ENCODE assay signal across 8 mouse cellular contexts in the genomic region with DNA sequence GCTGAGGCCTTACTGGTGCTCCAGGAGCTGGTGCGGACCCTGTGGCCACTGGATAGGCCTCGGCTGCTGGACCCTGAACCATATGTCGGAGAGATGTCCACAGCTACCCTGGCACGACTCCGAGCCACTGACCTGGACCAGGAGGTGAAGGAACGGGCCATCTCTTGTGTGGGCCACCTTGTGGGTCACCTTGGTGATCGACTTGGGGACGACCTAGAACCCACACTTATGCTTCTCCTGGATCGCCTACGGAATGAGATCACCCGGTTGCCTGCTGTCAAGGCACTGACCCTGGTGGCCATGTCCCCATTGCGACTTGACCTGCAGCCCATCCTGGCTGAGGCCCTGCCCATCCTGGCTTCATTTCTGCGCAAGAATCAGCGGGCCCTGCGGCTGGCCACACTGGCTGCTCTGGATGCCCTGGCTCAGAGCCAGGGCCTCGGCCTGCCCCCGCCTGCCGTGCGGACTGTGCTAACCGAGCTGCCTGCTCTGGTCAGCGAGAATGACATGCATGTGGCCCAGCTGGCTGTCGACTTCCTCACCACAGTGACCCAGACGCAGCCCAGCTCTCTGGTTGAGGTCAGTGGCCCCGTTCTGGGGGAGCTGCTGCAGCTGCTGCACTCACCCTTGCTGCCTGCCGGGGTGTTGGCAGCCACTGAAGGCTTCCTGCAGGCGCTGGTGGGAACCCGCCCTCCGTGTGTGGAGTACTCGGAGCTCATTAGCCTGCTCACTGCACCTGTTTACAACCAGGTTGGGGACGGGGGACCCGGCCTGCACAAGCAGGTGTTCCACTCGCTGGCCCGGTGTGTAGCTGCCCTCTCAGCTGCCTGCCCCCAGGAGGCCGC. TPM values are rescaled to one million over a fixed set of nuclear protein-coding genes. Genes with fewer than 3 reads are reported as not detected.
DNase-seq lines count a peak whose midpoint lies in the region; ATAC-seq and TF ChIP-seq lines count a peak whose summit lies in the region.

No protein-coding gene starts in this region.

- no peak for TF ChIP-seq CTCF in E14TG2a.4 (conservative IDR thresholded peaks at IDR 0.05; ENCODE audit: low read length)

- no peak overlapping the region for H3K4me2 ChIP-seq in intestine, embryonic 16.5 days (ENCODE audit: low read depth, low read length)
- H3K4me2 ChIP-seq in intestine, embryonic 15.5 days (replicated peaks): no peak overlapping the region

- WGBS in intestine, embryonic 16.5 days: 82% methylated on average over 34 of the region's 34 CpGs
- WGBS in intestine, embryonic 15.5 days: 82% methylated on average over 34 of the region's 34 CpGs

- H3K36me3 ChIP-seq in intestine, embryonic 16.5 days (ENCODE audit: control insufficient read depth, insufficient read depth, low read length): peaks cover 16% of the 10 kb centered on the region; the same call in 1 of the 2 replicates
- H3K36me3 ChIP-seq in intestine, embryonic 15.5 days: peaks cover 48% of the 10 kb centered on the region
- peaks cover 96% of the 10 kb centered on the region for H3K36me3 ChIP-seq in E14TG2a.4 (ENCODE audit: insufficient read depth, low read length)

- H3K4me1 ChIP-seq in intestine, embryonic 16.5 days (ENCODE audit: control insufficient read depth, insufficient read depth, low read length): no peaks in the 10 kb centered on the region
- no peaks in the 10 kb centered on the region for H3K4me1 ChIP-seq in intestine, embryonic 15.5 days (replicated peaks)
- peaks cover 44% of the 10 kb centered on the region for H3K4me1 ChIP-seq in E14TG2a.4 (replicated peaks; ENCODE audit: low read depth, low read length)

- no peak overlapping the region for H3K27ac ChIP-seq in intestine, embryonic 16.5 days (ENCODE audit: low read length)
- H3K27ac ChIP-seq in intestine, embryonic 15.5 days: no peak overlapping the region

- H3K4me3 ChIP-seq in intestine, embryonic 16.5 days (ENCODE audit: low read length): no peak overlapping the region
- H3K4me3 ChIP-seq in intestine, embryonic 15.5 days (replicated peaks): no peak overlapping the region
- peak overlapping the region; percentile 60 for H3K4me3 ChIP-seq in E14TG2a.4 (replicated peaks; ENCODE audit: low read length)

- H3K27me3 ChIP-seq in intestine, embryonic 16.5 days (replicated peaks; ENCODE audit: control insufficient read depth, insufficient read depth, low read length): no peaks in the 10 kb centered on the region
- no peaks in the 10 kb centered on the region for H3K27me3 ChIP-seq in intestine, embryonic 15.5 days (replicated peaks)
- H3K27me3 ChIP-seq in E14TG2a.4 (ENCODE audit: insufficient read depth, low read length): no peaks in the 10 kb centered on the region

- DNase-seq in cerebellum, postnatal 36 days: peak; percentile 66 to 71
- peak; percentile 81 for DNase-seq in kidney, adult 11 months
- DNase-seq in ovary, adult 18-20 months (ENCODE audit: low spot score): no peak
- no peak for DNase-seq in adrenal gland, postnatal 36 days

- H3K9ac ChIP-seq in intestine, embryonic 16.5 days (ENCODE audit: low read depth, low read length): no peak overlapping the region
- no peak overlapping the region for H3K9ac ChIP-seq in intestine, embryonic 15.5 days

- H3K9me3 ChIP-seq in intestine, embryonic 16.5 days (ENCODE audit: control insufficient read depth, low read length): no peaks in the 10 kb centered on the region
- no peaks in the 10 kb centered on the region for H3K9me3 ChIP-seq in intestine, embryonic 15.5 days
- no peaks in the 10 kb centered on the region for H3K9me3 ChIP-seq in E14TG2a.4 (ENCODE audit: low read length)

- peak; percentile 21; the same call in 1 of the 2 replicates for ATAC-seq in intestine, embryonic 16.5 days
- no peak for ATAC-seq in intestine, embryonic 15.5 days
- peak; percentile 78 for ATAC-seq in megakaryocyte-erythroid progenitor cell, adult 5-6 weeks (replicated peaks; ENCODE audit: low FRiP score, low TSS enrichment, poor library complexity, severe bottlenecking)

RNA-seq across cellular contexts. Expression of a gene that starts 16.5 kb away (rescaled TPM):
- 1,840 and 1,978 TPM in 2 replicates for polyA plus RNA-seq in intestine, embryonic 16.5 days (2015; fragmentation: Nextera tagmentation; extraction: Ambion mirVana)
- 2,172 and 2,428 TPM in 2 replicates for polyA plus RNA-seq in intestine, embryonic 15.5 days (2015; fragmentation: Nextera tagmentation; extraction: Ambion mirVana)
- total RNA-seq in megakaryocyte-erythroid progenitor cell, adult 5-6 weeks (2014; fragmentation: Nextera tagmentation): 5,043 and 6,230 TPM in 2 replicates
- 5,746 and 6,785 TPM in 2 replicates for total RNA-seq in megakaryocyte-erythroid progenitor cell, adult 5-6 weeks (2017)
- 1,000 to 10,000 TPM; 1,143 to 1,221 TPM for total RNA-seq in adrenal gland, postnatal 36 days (2021)

RNA-seq across cellular contexts. Expression of a gene that starts 17.7 kb away (rescaled TPM):
- polyA plus RNA-seq in intestine, embryonic 16.5 days (2015; fragmentation: Nextera tagmentation; extraction: Ambion mirVana): 12.6 and 13.3 TPM in 2 replicates
- polyA plus RNA-seq in intestine, embryonic 15.5 days (2015; fragmentation: Nextera tagmentation; extraction: Ambion mirVana): 16.8 and 17.2 TPM in 2 replicates
- total RNA-seq in megakaryocyte-erythroid progenitor cell, adult 5-6 weeks (2014; fragmentation: Nextera tagmentation): 0.54 and 2.1 TPM in 2 replicates
- total RNA-seq in megakaryocyte-erythroid progenitor cell, adult 5-6 weeks (2017): 0.72 and 0.89 TPM in 2 replicates
- 10 to 100 TPM; 10.4 to 12.7 TPM for total RNA-seq in adrenal gland, postnatal 36 days (2021)

RNA-seq across cellular contexts. Expression of a gene that starts 29.9 kb away (rescaled TPM):
- 0.70 and 1.5 TPM in 2 replicates for polyA plus RNA-seq in intestine, embryonic 16.5 days (2015; fragmentation: Nextera tagmentation; extraction: Ambion mirVana)
- 0.78 and 1.2 TPM in 2 replicates for polyA plus RNA-seq in intestine, embryonic 15.5 days (2015; fragmentation: Nextera tagmentation; extraction: Ambion mirVana)
- total RNA-seq in megakaryocyte-erythroid progenitor cell, adult 5-6 weeks (2014; fragmentation: Nextera tagmentation): 27.1 and 36.9 TPM in 2 replicates
- 24.0 and 36.5 TPM in 2 replicates for total RNA-seq in megakaryocyte-erythroid progenitor cell, adult 5-6 weeks (2017)
- total RNA-seq in adrenal gland, postnatal 36 days (2021): under 1 TPM in 1 of 2 experiments, not detected in 1; 0.33 TPM

RNA-seq across cellular contexts. Expression of a gene that starts 46.1 kb away (rescaled TPM):
- 0.36 and 0.44 TPM in 2 replicates for polyA plus RNA-seq in intestine, embryonic 16.5 days (2015; fragmentation: Nextera tagmentation; extraction: Ambion mirVana)
- polyA plus RNA-seq in intestine, embryonic 15.5 days (2015; fragmentation: Nextera tagmentation; extraction: Ambion mirVana): 0.42 and 0.49 TPM in 2 replicates
- not detected in 2 replicates for total RNA-seq in megakaryocyte-erythroid progenitor cell, adult 5-6 weeks (2014; fragmentation: Nextera tagmentation)
- total RNA-seq in megakaryocyte-erythroid progenitor cell, adult 5-6 weeks (2017): 0.05 TPM in 1 of 2 replicates, not detected in the other
- total RNA-seq in adrenal gland, postnatal 36 days (2021): under 1 TPM; 0.36 to 0.86 TPM

Comparison
In these comparisons a context has a peak if more than half of its experiments do, and no peak if none do; other contexts are left out.
1. DNase-seq: peak in cerebellum, postnatal 36 days (2 of 2) and kidney, adult 11 months (single experiment); none in ovary, adult 18-20 months (single experiment) and adrenal gland, postnatal 36 days (0 of 2).
2. RNA of a gene that starts 16.5 kb away (total RNA-seq): 5,043 to 6,785 TPM in megakaryocyte-erythroid progenitor cell, adult 5-6 weeks; 1,143 to 1,221 TPM in adrenal gland, postnatal 36 days; every median in the first group is over 4 times any median in the second.
3. RNA of a gene that starts 29.9 kb away (total RNA-seq): 24.0 to 36.9 TPM in megakaryocyte-erythroid progenitor cell, adult 5-6 weeks; 0.33 TPM in adrenal gland, postnatal 36 days; every median in the first group is over 10 times any median in the second.